Mouse (Mus musculus): ENCODE measurements around the gene Th. TPM values are rescaled to one million over a fixed set of nuclear protein-coding genes. Genes with fewer than 3 reads are reported as not detected.

The Th gene
- polyA plus RNA-seq, 1 experiment from 2014 or later = 0.55 TPM

DNA sequence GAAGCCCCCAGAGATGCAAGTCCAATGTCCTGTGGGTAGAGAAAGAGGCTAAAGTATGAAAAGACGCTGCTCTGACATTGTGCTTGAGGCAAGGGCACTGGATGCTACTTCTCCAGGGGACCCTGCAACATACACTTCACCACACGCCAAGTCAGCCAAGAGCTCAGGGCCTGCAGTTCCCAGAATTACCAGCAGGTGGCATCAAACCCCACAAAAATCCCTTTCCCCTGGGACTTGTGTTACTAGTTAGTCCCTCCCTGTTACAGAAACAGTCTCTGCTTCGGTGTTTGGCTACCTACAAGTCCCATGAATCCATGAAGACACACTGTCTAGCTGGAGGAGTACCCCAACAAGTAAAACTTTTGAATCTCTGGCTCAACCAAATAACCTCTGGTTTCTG is 36.3 kb downstream of the Th start:
- Histone ChIP-seq H3K36me3 (ENCODE audit: insufficient read depth) (no peaks in the 10 kb centered on the region), H3K27ac (ENCODE audit: low read depth) (no peak overlapping the region), H3K27me3 (ENCODE audit: insufficient read depth, low read length) (no peaks in the 10 kb centered on the region), H3K4me2 (no peak overlapping the region), H3K4me1 (ENCODE audit: insufficient read depth) (no peaks in the 10 kb centered on the region), H3K9ac (no peak overlapping the region), H3K9me3 (ENCODE audit: low read depth, low read length) (no peaks in the 10 kb centered on the region), H3K4me3 (ENCODE audit: low read depth, low read length) (no peak overlapping the region)
- WGBS = 4% methylated on average over 3 of the region's 3 CpGs
- peak; percentile 76 for ATAC-seq (ENCODE audit: insufficient read depth)
- peak; percentile 96 for DNase-seq
- peak; percentile 98 for TF ChIP-seq CTCF (IDR thresholded peaks at IDR 0.05; ENCODE audit: low read depth)

- Histone ChIP-seq H3K4me3 (ENCODE audit: low read depth, low read length) (no peak overlapping the region), H3K27me3 (ENCODE audit: insufficient read depth, low read length) (no peaks in the 10 kb centered on the region), H3K9me3 (ENCODE audit: low read depth, low read length) (no peaks in the 10 kb centered on the region), H3K36me3 (ENCODE audit: insufficient read depth) (no peaks in the 10 kb centered on the region), H3K9ac (no peak overlapping the region), H3K27ac (ENCODE audit: low read depth) (no peak overlapping the region), H3K4me1 (ENCODE audit: insufficient read depth) (no peaks in the 10 kb centered on the region), H3K4me2 (no peak overlapping the region)
- no peak for TF ChIP-seq CTCF (IDR thresholded peaks at IDR 0.05; ENCODE audit: low read depth)
- DNase-seq (no peak), ATAC-seq (ENCODE audit: insufficient read depth) (0 out of 2 replicates have a peak, but pooled peaks have one; percentile 18)
- 46% methylated on average over 12 of the region's 12 CpGs for WGBS
Measured at GRCm38 (mm10) chr7:142893721-142894639, 36.9 kb downstream of the Th start.

- Histone ChIP-seq H3K4me2 (no peak overlapping the region), H3K36me3 (ENCODE audit: insufficient read depth) (no peaks in the 10 kb centered on the region), H3K27me3 (ENCODE audit: insufficient read depth, low read length) (no peaks in the 10 kb centered on the region), H3K4me1 (ENCODE audit: insufficient read depth) (no peaks in the 10 kb centered on the region), H3K9ac (no peak overlapping the region), H3K27ac (ENCODE audit: low read depth) (no peak overlapping the region), H3K4me3 (ENCODE audit: low read depth, low read length) (no peak overlapping the region), H3K9me3 (ENCODE audit: low read depth, low read length) (no peaks in the 10 kb centered on the region)
- no peak for DNase-seq
- ATAC-seq (ENCODE audit: insufficient read depth) = no peak
- no peak for TF ChIP-seq CTCF (IDR thresholded peaks at IDR 0.05; ENCODE audit: low read depth)
- WGBS = 62% methylated on average over 6 of the region's 6 CpGs
Measured at GRCm38 (mm10) chr7:142893296-142893695, 37.6 kb downstream of the Th start.

DNA sequence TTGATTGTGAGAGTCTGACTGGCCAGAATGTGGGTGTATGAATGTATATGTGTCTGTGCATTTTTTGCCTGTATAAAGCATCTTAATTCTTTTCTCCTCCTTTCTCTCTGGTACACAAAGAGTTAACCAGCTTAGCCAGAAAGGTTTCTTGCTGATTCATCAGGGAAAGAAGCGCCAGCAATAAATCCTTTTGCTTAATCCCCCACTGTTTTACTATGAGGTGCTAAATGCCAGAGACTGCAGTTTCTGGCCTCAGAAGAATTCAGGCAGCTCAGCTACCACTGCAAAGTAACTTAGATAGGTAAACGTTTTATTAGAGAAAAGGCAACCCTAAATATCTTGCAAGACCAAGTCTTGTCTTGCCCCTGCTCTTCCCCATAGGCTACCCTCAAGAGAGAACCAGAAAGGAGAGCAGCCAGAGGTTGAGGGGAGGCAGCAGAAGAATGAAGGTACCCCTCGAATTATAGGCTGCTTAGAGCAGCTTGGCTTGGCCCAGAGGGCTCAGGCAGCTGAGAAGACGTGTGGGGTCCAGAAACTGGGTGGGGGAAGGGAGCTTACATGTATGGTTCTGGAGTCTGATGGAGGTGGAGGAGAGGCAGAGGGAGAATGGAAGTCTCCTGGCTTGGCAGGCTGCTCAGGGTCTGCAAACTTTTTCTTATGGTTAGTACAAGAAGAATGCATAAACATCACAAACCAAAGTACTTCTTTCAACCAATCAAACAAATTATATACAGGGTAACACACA is 61.3 kb downstream of the Th start:
- no peak overlapping the region for H3K27ac ChIP-seq (ENCODE audit: low read depth)
- peak; percentile 60 for DNase-seq
- TF ChIP-seq CTCF (IDR thresholded peaks at IDR 0.05; ENCODE audit: low read depth) = no peak
- 1% methylated on average over 4 of the region's 4 CpGs for WGBS
- H3K4me3 ChIP-seq (ENCODE audit: low read depth, low read length) = no peak overlapping the region
- no peaks in the 10 kb centered on the region for H3K9me3 ChIP-seq (ENCODE audit: low read depth, low read length)
- no peak for ATAC-seq (ENCODE audit: insufficient read depth)
- no peaks in the 10 kb centered on the region for H3K36me3 ChIP-seq (ENCODE audit: insufficient read depth)
- no peak overlapping the region for H3K4me2 ChIP-seq
- H3K9ac ChIP-seq = no peak overlapping the region
- H3K4me1 ChIP-seq (ENCODE audit: insufficient read depth) = no peaks in the 10 kb centered on the region
- no peaks in the 10 kb centered on the region for H3K27me3 ChIP-seq (ENCODE audit: insufficient read depth, low read length)

GRCm38 (mm10) chr7:142850681-142851080 is 80.2 kb downstream of the Th start:
- Histone ChIP-seq H3K9ac (no peak overlapping the region), H3K4me2 (no peak overlapping the region), H3K27ac (ENCODE audit: low read depth) (no peak overlapping the region), H3K4me3 (ENCODE audit: low read depth, low read length) (no peak overlapping the region), H3K36me3 (ENCODE audit: insufficient read depth) (no peaks in the 10 kb centered on the region), H3K27me3 (ENCODE audit: insufficient read depth, low read length) (no peaks in the 10 kb centered on the region), H3K9me3 (ENCODE audit: low read depth, low read length) (no peaks in the 10 kb centered on the region), H3K4me1 (ENCODE audit: insufficient read depth) (no peaks in the 10 kb centered on the region)
- no peak for ATAC-seq (ENCODE audit: insufficient read depth)
- peak; percentile 70 for DNase-seq
- WGBS = 16% methylated on average over 6 of the region's 6 CpGs
- TF ChIP-seq CTCF (IDR thresholded peaks at IDR 0.05; ENCODE audit: low read depth) = peak; percentile 74

Other genes with a start within 250 kb of the Th start
- gene Ins2, start 187.7 kb downstream of the Th start, polyA plus RNA-seq (2014; fragmentation: Nextera tagmentation; extraction: Ambion mirVana) = not detected in 2 replicates
- gene Ascl2, start 38.1 kb upstream of the Th start, polyA plus RNA-seq (2014; fragmentation: Nextera tagmentation; extraction: Ambion mirVana) = 2.2 and 3.3 TPM in 2 replicates
- gene Tspan32, start 73.9 kb upstream of the Th start, polyA plus RNA-seq (2014; fragmentation: Nextera tagmentation; extraction: Ambion mirVana) = 1.1 and 2.1 TPM in 2 replicates
- gene Cd81, start 121.6 kb upstream of the Th start, polyA plus RNA-seq (2014; fragmentation: Nextera tagmentation; extraction: Ambion mirVana) = 654 and 667 TPM in 2 replicates
- 65.2 and 75.6 TPM in 2 replicates for gene Tssc4, start 138.1 kb upstream of the Th start, polyA plus RNA-seq (2014; fragmentation: Nextera tagmentation; extraction: Ambion mirVana)
- 4.7 and 5.7 TPM in 2 replicates for gene Trpm5, start 163.5 kb upstream of the Th start, polyA plus RNA-seq (2014; fragmentation: Nextera tagmentation; extraction: Ambion mirVana)
- gene Kcnq1, start 175.2 kb upstream of the Th start, polyA plus RNA-seq (2014; fragmentation: Nextera tagmentation; extraction: Ambion mirVana) = 5.3 and 6.5 TPM in 2 replicates